Mouse (Mus musculus): Measurements from ENCODE around the gene Kdelc1.

Gene Kdelc1

GRCm38 (mm10) chr1:44061836-44062235 is 56.8 kb downstream of the Kdelc1 start, which contains the start of gene Gm8251:
Gene Gm8251 (minus strand): TSS chr1:44061936.
- DNase-seq (ENCODE audit: low spot score): no peak

- DNase-seq (ENCODE audit: low spot score): no peak
These were observed 60.8 kb downstream of the Kdelc1 start for GRCm38 (mm10) chr1:44057805-44058204.

Data from yolk sac, embryonic 10.5 days (tissue).